Mouse (Mus musculus) brown adipose tissue, adult 24 weeks (tissue): ENCODE results near the gene Akap2. TPM values are rescaled to one million over a fixed set of nuclear protein-coding genes. Genes with fewer than 3 reads are reported as not detected.

Experiments used
- H3K27ac ChIP-seq: fragments of 200-500 bp; replicated peaks from 2 replicates; pipeline ENCODE4 v1.5.1; 2012; ENCODE audit warnings: low read depth, mild to moderate bottlenecking, low read length
- H3K4me1 ChIP-seq: fragments of 200-500 bp; 2 replicates; pipeline ENCODE4 v1.6.1; 2012; ENCODE audit warnings: low read length, mixed read lengths; ENCODE audit not compliant: control insufficient read depth, insufficient read depth, insufficient read length
- H3K4me3 ChIP-seq: fragments of 200-500 bp; 2 replicates; pipeline ENCODE4 v1.5.1; 2012; ENCODE audit warnings: low read depth, mild to moderate bottlenecking, low read length, moderate library complexity; ENCODE audit not compliant: insufficient read depth
- polyA plus RNA-seq: library from polyadenylated mRNA; stranded (reverse); fragments of >200 nt; gene quantifications from 2 replicates; pipeline ENCODE4 v1.2.4, GENCODE M21; 2012; ENCODE audit not compliant: missing spikeins, insufficient read depth, insufficient read length

Akap2 gene
- polyA plus RNA-seq, 1 experiment, result 30.6 TPM

GRCm38 (mm10) chr4:57764392-57764791 is 46.9 kb downstream of the Akap2 start:
- Histone ChIP-seq H3K4me1 (peaks cover 17% of the 10 kb centered on the region), H3K27ac (peak overlapping the region; percentile 41; the same call in 1 of the 2 replicates), H3K4me3 (no peak overlapping the region)

- Histone ChIP-seq H3K4me3 (no peak overlapping the region), H3K27ac (peak overlapping the region; percentile 41; the same call in 1 of the 2 replicates), H3K4me1 (peaks cover 17% of the 10 kb centered on the region)
Observed at GRCm38 (mm10) chr4:57764926-57765325, 47.5 kb downstream of the Akap2 start.

- peak overlapping the region; percentile 42 for H3K27ac ChIP-seq
- no peak overlapping the region for H3K4me3 ChIP-seq
- peaks cover 18% of the 10 kb centered on the region for H3K4me1 ChIP-seq
Observed at GRCm38 (mm10) chr4:57765806-57766205, 48.3 kb downstream of the Akap2 start.

GRCm38 (mm10) chr4:57769007-57769406 is 51.5 kb downstream of the Akap2 start:
- Histone ChIP-seq H3K4me3 (no peak overlapping the region), H3K27ac (no peak overlapping the region), H3K4me1 (peaks cover 25% of the 10 kb centered on the region)

- H3K4me1 ChIP-seq, result peaks cover 17% of the 10 kb centered on the region
- no peak overlapping the region for H3K4me3 ChIP-seq
- H3K27ac ChIP-seq, result 0 out of 2 replicates have a peak overlapping the region, but pooled peaks have one; percentile 12
Observed at GRCm38 (mm10) chr4:57770185-57770823, 52.8 kb downstream of the Akap2 start.

GRCm38 (mm10) chr4:57771558-57772219 is 54.2 kb downstream of the Akap2 start:
- no peak overlapping the region for H3K4me3 ChIP-seq
- H3K27ac ChIP-seq, result peak overlapping the region; percentile 80

GRCm38 (mm10) chr4:57772851-57773510 is 55.5 kb downstream of the Akap2 start:
- peak overlapping the region; percentile 64 for H3K27ac ChIP-seq
- no peak overlapping the region for H3K4me3 ChIP-seq
- H3K4me1 ChIP-seq, result peaks cover 9% of the 10 kb centered on the region

More at GRCm38 (mm10) chr4:57771558-57772219, 54.2 kb downstream of the Akap2 start:
- peaks cover 9% of the 10 kb centered on the region for H3K4me1 ChIP-seq

- Histone ChIP-seq H3K4me1 (peaks cover 9% of the 10 kb centered on the region), H3K27ac (no peak overlapping the region; the same call in 1 of the 2 replicates), H3K4me3 (no peak overlapping the region)
Observed at GRCm38 (mm10) chr4:57774517-57774916, 57.1 kb downstream of the Akap2 start.

- no peak overlapping the region for H3K27ac ChIP-seq
Observed at GRCm38 (mm10) chr4:57775582-57775981, 58.1 kb downstream of the Akap2 start.

GRCm38 (mm10) chr4:57780403-57780802 is 62.9 kb downstream of the Akap2 start:
- Histone ChIP-seq H3K4me3 (no peak overlapping the region), H3K27ac (peak overlapping the region; percentile 13; the same call in 1 of the 2 replicates), H3K4me1 (peaks cover 6% of the 10 kb centered on the region; the same call in 1 of the 2 replicates)

More at GRCm38 (mm10) chr4:57775582-57775981, 58.1 kb downstream of the Akap2 start:
- no peak overlapping the region for H3K4me3 ChIP-seq
- peaks cover 7% of the 10 kb centered on the region for H3K4me1 ChIP-seq

- H3K4me3 ChIP-seq, result peak overlapping the region; percentile 21; the same call in 1 of the 2 replicates
- H3K4me1 ChIP-seq, result peaks cover 6% of the 10 kb centered on the region
- H3K27ac ChIP-seq, result peak overlapping the region; percentile 25; the same call in 1 of the 2 replicates
Observed at GRCm38 (mm10) chr4:57780833-57781641, 63.6 kb downstream of the Akap2 start.

GRCm38 (mm10) chr4:57781994-57782393 is 64.5 kb downstream of the Akap2 start:
- Histone ChIP-seq H3K4me1 (peaks cover 6% of the 10 kb centered on the region), H3K4me3 (peak overlapping the region; percentile 77), H3K27ac (peak overlapping the region; percentile 91)

- H3K4me1 ChIP-seq, result peaks cover 6% of the 10 kb centered on the region
- H3K4me3 ChIP-seq, result peak overlapping the region; percentile 77
- H3K27ac ChIP-seq, result peak overlapping the region; percentile 91
Observed at GRCm38 (mm10) chr4:57782549-57783390, 65.3 kb downstream of the Akap2 start.

- Histone ChIP-seq H3K27ac (peak overlapping the region; percentile 91), H3K4me1 (peaks cover 7% of the 10 kb centered on the region), H3K4me3 (peak overlapping the region; percentile 77)
Observed at GRCm38 (mm10) chr4:57783391-57783770, 65.9 kb downstream of the Akap2 start.
